Mouse (Mus musculus): ENCODE data around the gene Htr7.

Gene Htr7

GRCm38 (mm10) chr19:35955698-35956097 is 101.6 kb downstream of the Htr7 start:
- no peak for DNase-seq

DNA sequence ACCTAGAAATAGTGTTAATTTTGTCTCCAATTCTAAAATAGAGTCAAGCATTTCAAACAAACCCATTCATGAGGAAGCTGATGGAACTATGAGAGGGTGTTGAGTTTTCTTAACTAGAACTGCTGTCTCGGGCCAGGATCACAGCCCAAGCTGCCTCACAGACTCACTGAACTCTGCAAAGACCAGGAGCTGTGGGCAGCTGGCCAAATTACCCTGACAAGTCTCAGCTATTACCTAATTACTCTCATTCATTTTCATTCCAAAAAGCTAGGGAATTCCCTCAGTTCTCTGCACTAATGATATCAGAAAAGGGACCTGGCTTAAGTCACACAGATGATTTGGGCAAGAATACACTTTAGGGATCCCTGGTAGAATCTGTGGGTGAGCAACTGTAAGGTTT is 107.4 kb downstream of the Htr7 start:
- peak; percentile 17 for DNase-seq

- no peak for DNase-seq
Observed at GRCm38 (mm10) chr19:35924961-35925495, 132.3 kb downstream of the Htr7 start.

- DNase-seq = peak; percentile 60
Observed at GRCm38 (mm10) chr19:35924418-35924817, 132.9 kb downstream of the Htr7 start.

Measured in lung, postnatal 10 days (tissue).